23 mouse cellular contexts compared by ENCODE assay signal in the genomic region with DNA sequence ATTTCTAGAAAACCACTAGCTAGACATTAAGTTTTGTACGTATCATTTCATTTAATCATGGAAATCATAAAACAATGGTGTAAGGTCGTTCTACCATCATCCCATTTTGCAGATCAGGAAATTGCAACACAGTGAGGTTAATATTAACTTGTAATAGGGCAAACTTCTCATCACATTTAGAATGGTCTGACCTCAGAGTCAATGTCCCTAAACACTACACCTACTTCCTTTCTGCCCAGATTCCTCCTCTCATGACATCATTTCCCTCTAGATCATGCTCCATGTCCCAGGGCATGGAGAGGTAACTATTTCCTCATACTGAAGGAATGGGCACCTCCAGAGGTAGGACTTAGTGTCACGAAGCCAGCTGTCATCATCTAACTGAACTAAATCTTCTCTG. TPM values are rescaled to one million over a fixed set of nuclear protein-coding genes. Genes with fewer than 3 reads are reported as not detected.
DNase-seq lines count a peak whose midpoint lies in the region; ATAC-seq and TF ChIP-seq lines count a peak whose summit lies in the region.
"Had no signal": no experiment of that assay in that cellular context is flagged by ENCODE, and none has a peak within 500 bp of the region (broad histone marks: within the 10 kb centered on the region; RNA-seq: fewer than 3 reads in every experiment).

No protein-coding gene starts in this region.

- TF ChIP-seq CTCF in intestine, postnatal 0 days (IDR thresholded peaks at IDR 0.05; ENCODE audit: low read depth) = no peak

- no peaks in the 10 kb centered on the region for H3K36me3 ChIP-seq in intestine, postnatal 0 days (ENCODE audit: control insufficient read depth, insufficient read depth)
- no peaks in the 10 kb centered on the region for H3K36me3 ChIP-seq in intestine, embryonic 16.5 days (ENCODE audit: control insufficient read depth, insufficient read depth, low read length)
- H3K36me3 ChIP-seq: embryonic facial prominence, embryonic 10.5 days; embryonic facial prominence, embryonic 12.5 days; forebrain, embryonic 15.5 days had no signal

- ATAC-seq in intestine, postnatal 0 days = 0 out of 2 replicates have a peak, but pooled peaks have one; percentile 33
- ATAC-seq in intestine, embryonic 16.5 days = no peak
- peak; percentile 59 for ATAC-seq in granulocyte monocyte progenitor cell, adult 5-6 weeks (replicated peaks; ENCODE audit: poor library complexity, severe bottlenecking)
- ATAC-seq in megakaryocyte progenitor cell, adult 5-6 weeks (replicated peaks; ENCODE audit: poor library complexity) = peak; percentile 21; the same call in 1 of the 2 replicates
- ATAC-seq: activated CD4-positive, CD25-positive, alpha-beta regulatory T cell, adult 4 months; forebrain, embryonic 13.5 days; forebrain, embryonic 15.5 days; forebrain, postnatal 0 days had no signal

- no peaks in the 10 kb centered on the region for H3K27me3 ChIP-seq in intestine, postnatal 0 days (replicated peaks; ENCODE audit: control insufficient read depth, insufficient read depth, low read length)
- H3K27me3 ChIP-seq in intestine, embryonic 16.5 days (replicated peaks; ENCODE audit: control insufficient read depth, insufficient read depth, low read length) = no peaks in the 10 kb centered on the region
- H3K27me3 ChIP-seq: embryonic facial prominence, embryonic 12.5 days; forebrain, embryonic 13.5 days; forebrain, embryonic 15.5 days had no signal

- WGBS in intestine, postnatal 0 days = 54% methylated on average over 3 of the region's 3 CpGs
- WGBS in intestine, embryonic 16.5 days = 70% methylated on average over 3 of the region's 3 CpGs

- no peaks in the 10 kb centered on the region for H3K4me1 ChIP-seq in intestine, postnatal 0 days (replicated peaks; ENCODE audit: control insufficient read depth, insufficient read depth, low read length)
- H3K4me1 ChIP-seq in intestine, embryonic 16.5 days (ENCODE audit: control insufficient read depth, insufficient read depth, low read length) = no peaks in the 10 kb centered on the region
- H3K4me1 ChIP-seq: forebrain, embryonic 13.5 days; forebrain, embryonic 15.5 days had no signal

- DNase-seq in 416B (ENCODE audit: low read depth) = peak; percentile 76
- DNase-seq in adrenal gland, adult 8-10 months = no peak
- no peak for DNase-seq in frontal cortex, postnatal 10 days (ENCODE audit: low spot score in 2 of 2)
- DNase-seq in heart, adult 9 months (ENCODE audit: low spot score in 2 of 2) = no peak
- DNase-seq: adrenal gland, postnatal 10 days; adrenal gland, postnatal 36 days; cerebellum, adult 11-12 months; cerebellum, adult 2 months; cerebellum, adult 9-10 months; cerebellum, postnatal 14 days; cerebellum, postnatal 36 days; forebrain, postnatal 0 days had no signal

- H3K9ac ChIP-seq in intestine, postnatal 0 days (ENCODE audit: low read depth, low read length) = no peak overlapping the region
- H3K9ac ChIP-seq in intestine, embryonic 16.5 days (ENCODE audit: low read depth, low read length) = no peak overlapping the region
- H3K9ac ChIP-seq: embryonic facial prominence, embryonic 12.5 days; forebrain, embryonic 13.5 days; forebrain, embryonic 15.5 days; forebrain, postnatal 0 days had no signal

- no peak overlapping the region for H3K4me2 ChIP-seq in intestine, postnatal 0 days (replicated peaks; ENCODE audit: low read depth)
- H3K4me2 ChIP-seq in intestine, embryonic 16.5 days (ENCODE audit: low read depth, low read length) = no peak overlapping the region
- H3K4me2 ChIP-seq: embryonic facial prominence, embryonic 12.5 days; forebrain, embryonic 13.5 days; forebrain, embryonic 15.5 days had no signal

- H3K27ac ChIP-seq in intestine, postnatal 0 days (ENCODE audit: low read depth, low read length) = no peak overlapping the region
- H3K27ac ChIP-seq in intestine, embryonic 16.5 days (ENCODE audit: low read length) = no peak overlapping the region
- H3K27ac ChIP-seq: embryonic facial prominence, embryonic 10.5 days; embryonic facial prominence, embryonic 12.5 days; forebrain, embryonic 13.5 days; forebrain, embryonic 15.5 days had no signal

- no peak overlapping the region for H3K4me3 ChIP-seq in intestine, postnatal 0 days (ENCODE audit: low read depth, low read length)
- H3K4me3 ChIP-seq in intestine, embryonic 16.5 days (ENCODE audit: low read length) = no peak overlapping the region
- H3K4me3 ChIP-seq: embryonic facial prominence, embryonic 10.5 days; embryonic facial prominence, embryonic 12.5 days; forebrain, embryonic 13.5 days; forebrain, embryonic 15.5 days had no signal

- H3K9me3 ChIP-seq in intestine, postnatal 0 days (ENCODE audit: control insufficient read depth) = no peaks in the 10 kb centered on the region
- H3K9me3 ChIP-seq in intestine, embryonic 16.5 days (ENCODE audit: control insufficient read depth, low read length) = no peaks in the 10 kb centered on the region
- H3K9me3 ChIP-seq: embryonic facial prominence, embryonic 10.5 days; embryonic facial prominence, embryonic 12.5 days; forebrain, embryonic 13.5 days; forebrain, embryonic 15.5 days had no signal

RNA-seq across cellular contexts. Expression of a gene that starts 22.1 kb away (rescaled TPM):
- polyA plus RNA-seq in intestine, postnatal 0 days (2015; fragmentation: Nextera tagmentation; extraction: Ambion mirVana) = 0.04 TPM in 1 of 2 replicates, not detected in the other
- 0.02 TPM in 2 replicates for polyA plus RNA-seq in intestine, embryonic 16.5 days (2015; fragmentation: Nextera tagmentation; extraction: Ambion mirVana)
- total RNA-seq in granulocyte monocyte progenitor cell, adult 5-6 weeks (2014; fragmentation: Nextera tagmentation) = 3.1 and 4.0 TPM in 2 replicates
- total RNA-seq in granulocyte monocyte progenitor cell, adult 5-6 weeks (2017) = 2.4 and 2.8 TPM in 2 replicates
- 2.9 and 3.3 TPM in 2 replicates for total RNA-seq in megakaryocyte progenitor cell, adult 5-6 weeks (2015)
- 1.5 and 2.0 TPM in 2 replicates for total RNA-seq in megakaryocyte progenitor cell, adult 5-6 weeks (2017)
- under 1 TPM; 0.09 to 0.38 (median 0.23) TPM for total RNA-seq in adrenal gland, adult 8-10 months (2022)
- total RNA-seq: MEL had no signal
- polyA plus RNA-seq: activated CD4-positive, CD25-positive, alpha-beta regulatory T cell, adult 4 months; forebrain, embryonic 11.5 days; forebrain, embryonic 13.5 days had no signal
